Mouse (Mus musculus) adrenal gland, postnatal 10 days (tissue): ENCODE measurements at regions not wholly inside any gene's neighbourhood (a gene's known extent, or its start where the extent isn't known, plus 50 kb on each side); places are given as distances from the start of the nearest gene placed in this dataset.

Experiments
- DNase-seq: peaks from one replicate; pipeline ENCODE4 v3.0.0; 2021; ENCODE audit warnings: mixed read lengths

DNA sequence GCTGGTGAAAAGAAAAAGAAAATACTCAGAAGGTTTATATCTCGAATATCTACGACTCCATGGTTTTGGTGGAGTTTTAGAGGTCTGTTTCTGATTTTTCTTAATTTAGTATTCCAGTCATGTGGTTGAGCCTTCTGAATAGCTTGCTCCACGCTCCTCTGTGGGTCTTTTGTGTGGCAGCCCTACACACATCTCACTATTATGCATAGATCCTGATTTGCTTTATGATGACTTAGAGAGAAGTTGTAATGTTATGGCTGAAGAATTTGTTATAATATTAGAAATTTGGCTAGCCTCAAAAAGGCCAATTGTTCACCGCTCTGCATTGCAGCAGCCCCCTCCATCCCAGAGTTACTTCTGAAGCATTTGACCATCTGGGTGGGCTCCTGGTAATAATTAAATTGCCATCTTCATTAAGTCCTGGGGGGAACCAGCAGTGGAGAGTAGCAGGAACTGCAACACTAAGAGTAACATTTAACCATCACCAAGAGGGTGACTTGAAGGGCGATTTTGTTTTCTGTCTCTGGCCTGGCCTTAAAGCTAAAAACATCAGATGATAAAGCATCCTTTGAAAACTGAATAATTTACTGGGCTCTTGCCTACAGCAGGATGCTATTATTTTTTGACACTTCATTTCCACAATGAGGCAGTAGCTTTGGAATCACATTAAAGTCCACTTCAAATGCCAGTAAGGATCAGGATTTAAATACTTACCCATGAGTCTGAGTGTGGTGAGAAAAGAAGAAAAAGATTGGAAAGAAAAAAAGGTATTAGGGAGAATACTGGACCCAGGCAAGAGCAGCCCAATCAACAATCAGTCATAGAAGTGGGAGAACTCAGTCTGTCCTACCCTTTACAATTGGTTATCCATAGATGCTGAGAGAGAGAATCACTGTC is 84.3 kb upstream of the Actbl2 start:
- DNase-seq: no peak

DNA sequence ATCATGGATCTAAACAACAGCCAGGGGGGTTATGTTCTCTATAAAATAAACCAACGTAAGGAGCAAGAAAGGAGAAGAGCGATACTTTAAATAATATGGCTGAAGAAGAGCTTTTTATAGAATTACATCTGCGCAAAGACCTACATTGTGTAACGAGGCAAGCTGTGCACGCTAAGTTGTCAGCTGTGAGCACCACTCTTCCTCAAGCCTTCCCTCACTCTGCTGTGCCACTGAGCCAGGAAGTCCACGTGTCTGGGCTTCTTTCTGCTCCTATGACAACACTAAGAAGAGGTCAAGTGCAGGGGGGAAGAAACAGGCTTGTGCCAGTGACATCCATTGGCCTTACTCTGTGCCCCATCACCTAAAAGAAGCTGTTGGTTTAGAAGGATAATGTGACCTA is 75.6 kb upstream of the Actbl2 start:
- no peak for DNase-seq

DNA sequence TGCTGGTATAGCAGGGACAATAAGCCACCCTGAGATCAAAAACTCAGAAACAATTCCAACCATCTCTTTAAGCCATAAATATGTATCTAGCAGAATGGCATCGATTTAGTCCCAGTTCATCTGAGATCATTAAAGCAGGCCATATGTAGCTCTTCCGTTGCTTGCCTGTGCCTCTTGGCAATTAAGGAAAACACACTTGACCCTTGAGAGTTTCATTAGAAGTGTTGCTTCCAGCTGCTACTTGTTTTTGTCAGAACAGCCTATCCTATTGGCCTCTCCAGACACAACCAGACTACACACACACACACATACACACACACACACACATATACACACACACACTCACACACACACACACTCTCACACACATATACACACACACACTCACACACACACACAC is 71.5 kb upstream of the Actbl2 start:
- DNase-seq: no peak

DNA sequence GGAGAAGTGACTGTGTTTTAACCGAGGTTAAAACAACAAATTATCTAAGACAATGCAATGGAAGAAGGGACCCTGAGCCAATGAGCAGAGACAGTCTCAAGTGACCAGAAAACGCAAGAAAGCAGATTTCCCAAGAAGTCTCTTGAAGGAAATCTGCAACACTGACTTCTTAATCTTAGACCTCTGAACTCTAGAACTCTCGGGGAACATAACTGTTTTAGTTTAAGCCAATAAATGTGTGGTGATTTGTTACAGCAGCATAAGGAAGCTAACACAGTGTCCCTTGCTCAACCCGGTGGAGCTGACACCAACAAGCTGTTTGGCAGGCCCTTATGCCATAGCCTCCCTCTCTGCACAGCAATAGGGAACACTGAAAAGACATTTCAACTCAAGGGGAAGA is 69.0 kb upstream of the Actbl2 start:
- DNase-seq: no peak

DNA sequence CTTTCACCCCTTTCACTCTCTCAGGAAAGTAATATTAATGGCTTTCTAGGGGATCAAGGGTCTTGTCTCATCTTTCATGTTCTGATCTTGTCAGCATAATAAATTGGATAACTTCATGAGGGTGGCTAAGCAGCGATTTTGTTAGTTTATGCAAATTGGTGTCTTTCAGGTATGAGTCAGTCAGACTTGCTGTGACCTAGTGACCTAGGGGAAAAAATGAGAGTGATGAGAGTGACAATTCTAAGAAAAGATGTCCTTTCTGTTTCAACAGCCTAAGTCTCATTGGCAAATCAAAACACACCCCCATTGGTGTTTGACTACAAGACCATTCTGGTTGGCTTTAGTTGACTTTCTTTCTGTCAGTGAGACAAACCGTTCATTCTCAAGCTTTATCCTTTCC is 68.0 kb upstream of the Actbl2 start:
- DNase-seq: no peak

DNA sequence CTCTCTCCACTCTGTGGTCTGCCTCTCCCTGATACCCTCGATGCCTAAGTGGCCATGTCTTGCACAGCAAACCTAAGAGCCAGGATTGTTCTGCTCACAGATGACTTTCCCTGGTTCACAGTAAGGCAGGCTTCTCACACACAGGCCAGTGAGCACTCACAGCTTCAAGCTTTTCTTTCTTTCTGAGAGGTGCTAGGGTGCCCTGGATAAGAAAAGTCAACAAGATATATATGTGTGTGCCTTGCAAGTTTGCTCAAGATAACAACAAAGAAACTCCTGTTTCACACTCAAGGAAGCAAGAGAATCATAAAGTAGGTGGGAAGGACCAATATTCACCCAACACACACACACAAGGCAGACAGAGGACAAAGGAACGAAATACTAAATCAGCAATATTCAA is 60.9 kb upstream of the Actbl2 start:
- no peak for DNase-seq

DNA sequence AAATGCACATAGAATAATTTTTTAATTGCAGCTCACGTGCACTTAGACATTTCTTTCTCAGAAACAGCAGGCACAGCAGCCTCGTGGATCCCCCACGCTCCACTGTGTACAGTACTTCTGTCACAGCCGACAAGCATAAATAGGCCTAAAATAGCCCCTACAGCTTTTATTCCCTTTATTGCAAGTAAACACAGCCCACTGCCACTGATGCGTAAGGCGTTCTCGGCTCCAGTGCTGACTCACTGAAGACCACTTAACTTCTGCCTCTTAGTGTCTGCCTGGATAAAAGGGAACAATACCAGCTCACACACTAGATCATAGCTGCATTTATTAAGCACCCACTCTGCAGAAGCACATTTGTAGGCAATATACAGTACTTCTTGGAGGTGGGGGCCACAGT is 60.5 kb upstream of the Actbl2 start:
- no peak for DNase-seq

DNA sequence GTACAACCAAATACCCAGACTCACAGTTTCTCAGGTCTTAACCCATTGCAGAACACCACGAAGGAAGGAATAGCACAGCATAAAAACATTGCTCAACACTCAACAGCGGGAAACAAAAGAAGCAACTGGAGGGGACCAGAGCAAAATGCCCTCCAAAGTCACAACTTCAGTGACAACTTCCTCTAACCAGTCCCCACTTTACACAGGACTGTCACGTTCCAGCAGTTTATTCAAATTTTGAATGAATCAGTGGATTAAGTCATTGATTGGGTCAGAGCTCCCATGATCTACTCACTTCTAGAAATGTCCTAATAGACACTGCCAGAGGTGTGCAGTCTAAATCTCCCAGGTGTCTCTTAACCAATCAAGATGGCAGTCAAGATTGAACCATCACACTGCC is 53.3 kb upstream of the Actbl2 start:
- DNase-seq: no peak

DNA sequence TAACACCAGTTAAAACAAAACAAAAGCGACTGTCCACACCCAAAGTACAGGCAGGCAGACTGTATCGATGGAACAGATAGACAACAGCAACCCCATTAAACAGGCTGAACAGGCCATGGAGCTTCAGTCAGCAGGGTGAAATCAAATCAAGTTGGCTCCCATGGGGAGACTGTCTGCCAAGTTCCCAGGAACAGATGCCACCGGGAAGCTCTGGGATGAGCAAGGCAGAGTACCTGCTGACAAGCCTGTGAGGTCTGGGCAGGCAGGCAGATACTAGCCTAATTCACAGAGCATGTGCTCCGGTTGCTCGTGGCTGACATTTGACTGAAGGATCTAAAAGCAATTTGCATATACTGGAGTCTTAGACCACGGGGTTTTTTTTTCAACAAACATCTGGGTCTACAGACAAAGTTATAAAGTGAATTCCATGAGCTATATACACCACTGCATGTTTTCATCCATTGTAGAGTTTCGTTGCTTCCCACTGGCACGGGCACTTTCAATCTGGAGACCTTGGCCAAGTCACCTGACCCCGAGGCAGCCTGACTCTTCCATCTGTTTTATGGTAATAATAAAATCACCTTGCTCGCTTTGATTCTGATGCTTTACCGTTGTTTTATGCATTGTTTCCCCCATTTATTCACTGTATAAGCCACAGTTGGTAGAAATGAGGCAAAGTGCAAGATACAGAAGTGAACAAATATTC is 50.1 kb upstream of the Actbl2 start:
- peak; percentile 23 for DNase-seq
